Mouse (Mus musculus): ENCODE results near the gene Dennd6a.

- TF ChIP-seq POLR2A (IDR thresholded peaks at IDR 0.05; ENCODE audit: low read depth, low read length) (no peak), CTCF (IDR thresholded peaks at IDR 0.05; ENCODE audit: extremely low read depth, insufficient read depth, insufficient read length, insufficient replicate concordance) (no peak)
These were observed 40.4 kb upstream of the Dennd6a start for GRCm38 (mm10) chr14:26533267-26533666.

All from spleen, adult 2 months (tissue).